Mouse (Mus musculus): Measurements from ENCODE around the gene Ptprk. TPM values are rescaled to one million over a fixed set of nuclear protein-coding genes. Genes with fewer than 3 reads are reported as not detected.
A peak's percentile ranks its signal among the peaks of the same experiment; 100 is the strongest.

Ptprk gene
- total RNA-seq, 2 experiments from 2014 or later, result 205 to 271 TPM

GRCm38 (mm10) chr10:28516147-28516546, 441.5 kb downstream of the Ptprk start:
- DNase-seq, result no peak
- intact Hi-C loops (cut with DNase I), result no loop called here

GRCm38 (mm10) chr10:28518297-28518696, 443.7 kb downstream of the Ptprk start:
- intact Hi-C loops (cut with DNase I), result no loop called here
- DNase-seq, result no peak

- intact Hi-C loops (cut with DNase I), result no loop called here
- DNase-seq, result no peak
Measured at GRCm38 (mm10) chr10:28519861-28520260, 445.2 kb downstream of the Ptprk start.

GRCm38 (mm10) chr10:28523992-28524735, 449.5 kb downstream of the Ptprk start:
- no peak for DNase-seq
- intact Hi-C loops (cut with DNase I), result no loop called here

GRCm38 (mm10) chr10:28540595-28540994, 466.0 kb downstream of the Ptprk start:
- intact Hi-C loops (cut with DNase I), result no loop called here
- no peak for DNase-seq

GRCm38 (mm10) chr10:28542754-28543153, 468.1 kb downstream of the Ptprk start:
- intact Hi-C loops (cut with DNase I), result no loop called here
- no peak for DNase-seq

GRCm38 (mm10) chr10:28550549-28550948, 475.9 kb downstream of the Ptprk start:
- DNase-seq, result no peak
- intact Hi-C loops (cut with DNase I), result no loop called here

GRCm38 (mm10) chr10:28552068-28552467, 477.4 kb downstream of the Ptprk start:
- no peak for DNase-seq
- intact Hi-C loops (cut with DNase I), result no loop called here

GRCm38 (mm10) chr10:28564110-28564674, 489.6 kb downstream of the Ptprk start:
- DNase-seq, result no peak
- intact Hi-C loops (cut with DNase I), result no loop called here

- DNase-seq, result no peak
- intact Hi-C loops (cut with DNase I), result no loop called here
Measured at GRCm38 (mm10) chr10:28566378-28566777, 491.8 kb downstream of the Ptprk start.

- intact Hi-C loops (cut with DNase I), result no loop called here
Measured at GRCm38 (mm10) chr10:28566828-28567227, 492.2 kb downstream of the Ptprk start.

GRCm38 (mm10) chr10:28567441-28567840, 492.8 kb downstream of the Ptprk start:
- no peak for DNase-seq
- intact Hi-C loops (cut with DNase I), result no loop called here

More at GRCm38 (mm10) chr10:28566828-28567227, 492.2 kb downstream of the Ptprk start:
- no peak for DNase-seq

- no peak for DNase-seq
- intact Hi-C loops (cut with DNase I), result no loop called here
Measured at GRCm38 (mm10) chr10:28568047-28568446, 493.4 kb downstream of the Ptprk start.

GRCm38 (mm10) chr10:28579596-28579995, 505.0 kb downstream of the Ptprk start:
- DNase-seq, result no peak

GRCm38 (mm10) chr10:28586565-28587138, 512.0 kb downstream of the Ptprk start:
- peak; percentile 16 for DNase-seq
- intact Hi-C loops (cut with DNase I), result no loop called here

More at GRCm38 (mm10) chr10:28579596-28579995, 505.0 kb downstream of the Ptprk start:
- intact Hi-C loops (cut with DNase I), result no loop called here

GRCm38 (mm10) chr10:28588401-28588800, 513.8 kb downstream of the Ptprk start:
- intact Hi-C loops (cut with DNase I), result no loop called here
- DNase-seq, result no peak

GRCm38 (mm10) chr10:28590822-28591221, 516.2 kb downstream of the Ptprk start:
- DNase-seq, result no peak
- intact Hi-C loops (cut with DNase I), result no loop called here

GRCm38 (mm10) chr10:28593566-28594292, 519.1 kb downstream of the Ptprk start:
- DNase-seq, result no peak
- intact Hi-C loops (cut with DNase I), result no loop called here

- intact Hi-C loops (cut with DNase I), result no loop called here
- no peak for DNase-seq
Measured at GRCm38 (mm10) chr10:28596897-28597296, 522.3 kb downstream of the Ptprk start.

GRCm38 (mm10) chr10:28609136-28609535, 534.5 kb downstream of the Ptprk start:
- no peak for DNase-seq
- intact Hi-C loops (cut with DNase I), result no loop called here

GRCm38 (mm10) chr10:28614396-28614795, 539.8 kb downstream of the Ptprk start:
- intact Hi-C loops (cut with DNase I), result no loop called here
- DNase-seq, result no peak

Data from left cerebral cortex, postnatal 4 days (tissue).